Mouse (Mus musculus) heart, embryonic 11.5 days (tissue): ENCODE results near the gene Dapk2. TPM values are rescaled to one million over a fixed set of nuclear protein-coding genes. Genes with fewer than 3 reads are reported as not detected.

Experiments used
- ATAC-seq: fragments of 200-750 bp; cut with Nextera tagmentation; replicated peaks from 2 replicates; pipeline ENCODE4 v1.8.0; 2017; ENCODE audit warnings: moderate library complexity; ENCODE audit not compliant: insufficient number of reproducible peaks, low FRiP score, low TSS enrichment
- H3K27ac ChIP-seq: fragments of 300-500 bp; sonication (generic); 2 replicates; pipeline ENCODE4 v1.5.1; 2014; ENCODE audit warnings: mild to moderate bottlenecking, low read depth, low read length
- H3K27me3 ChIP-seq: fragments of 300-500 bp; sonication (generic); 2 replicates; pipeline ENCODE4 v1.6.1; 2014; ENCODE audit warnings: mild to moderate bottlenecking, low read length, mixed read lengths; ENCODE audit not compliant: control insufficient read depth, insufficient read depth
- H3K36me3 ChIP-seq: fragments of 300-500 bp; sonication (generic); 2 replicates; pipeline ENCODE4 v1.6.1; 2014; ENCODE audit warnings: mild to moderate bottlenecking, low read length, moderate library complexity, mixed read lengths; ENCODE audit not compliant: control insufficient read depth, insufficient read depth
- H3K4me1 ChIP-seq: fragments of 300-500 bp; sonication (generic); 2 replicates; pipeline ENCODE4 v1.6.1; 2014; ENCODE audit warnings: low read length; ENCODE audit not compliant: control insufficient read depth, insufficient read depth
- H3K4me2 ChIP-seq: fragments of 300-500 bp; sonication (generic); 2 replicates; pipeline ENCODE4 v1.6.1; 2014; ENCODE audit warnings: mild to moderate bottlenecking, moderate library complexity
- H3K4me3 ChIP-seq: fragments of 300-500 bp; sonication (generic); 2 replicates; pipeline ENCODE4 v1.5.1; 2014; ENCODE audit warnings: low read depth, low read length
- H3K9ac ChIP-seq: fragments of 300-500 bp; sonication (generic); 2 replicates; pipeline ENCODE4 v1.6.1; 2014; ENCODE audit warnings: mild to moderate bottlenecking, low read depth, low read length, moderate library complexity
- H3K9me3 ChIP-seq: fragments of 300-500 bp; sonication (generic); replicated peaks from 2 replicates; pipeline ENCODE4 v1.6.1; 2016; ENCODE audit warnings: low read length; ENCODE audit not compliant: control insufficient read depth
- WGBS: fragments of 180-500 bp; shearing (Covaris S2); extraction: QIAGEN DNeasy Blood & Tissue Kit; methylation state at CpG from one replicate; pipeline ENCODE4 v1.1.7; 2014; ENCODE audit not compliant: insufficient replicate concordance; 5-methylcytosine and 5-hydroxymethylcytosine counted together
- polyA plus RNA-seq: library from polyadenylated mRNA; unstranded; fragments of >200 nt; fragmentation: Nextera tagmentation; extraction: Ambion mirVana; gene quantifications from 2 replicates; pipeline ENCODE4 v1.2.1, GENCODE M21; 2014

Gene Dapk2
- polyA plus RNA-seq, 1 experiment from 2014 or later: 9.8 TPM

- H3K9me3 ChIP-seq: no peaks in the 10 kb centered on the region
- peaks cover 13% of the 10 kb centered on the region for H3K4me1 ChIP-seq
- ATAC-seq: no peak
- H3K27ac ChIP-seq: no peak overlapping the region
- no peaks in the 10 kb centered on the region for H3K36me3 ChIP-seq
- H3K4me2 ChIP-seq: no peak overlapping the region
- no peaks in the 10 kb centered on the region for H3K27me3 ChIP-seq
- H3K9ac ChIP-seq: no peak overlapping the region
- H3K4me3 ChIP-seq: no peak overlapping the region
- WGBS: 59% methylated on average over 10 of the region's 10 CpGs
Measured at GRCm38 (mm10) chr9:66218917-66219725, 61.1 kb downstream of the Dapk2 start.

- Histone ChIP-seq H3K9me3 (no peaks in the 10 kb centered on the region), H3K36me3 (no peaks in the 10 kb centered on the region), H3K4me2 (no peak overlapping the region), H3K27ac (no peak overlapping the region), H3K9ac (no peak overlapping the region), H3K27me3 (no peaks in the 10 kb centered on the region), H3K4me3 (no peak overlapping the region), H3K4me1 (0 out of 2 replicates have a peak, but pooled peaks cover 2% of the 10 kb centered on the region)
- 69% methylated on average over 2 of the region's 2 CpGs for WGBS
- ATAC-seq: no peak
Measured at GRCm38 (mm10) chr9:66223872-66224271, 65.8 kb downstream of the Dapk2 start.

DNA sequence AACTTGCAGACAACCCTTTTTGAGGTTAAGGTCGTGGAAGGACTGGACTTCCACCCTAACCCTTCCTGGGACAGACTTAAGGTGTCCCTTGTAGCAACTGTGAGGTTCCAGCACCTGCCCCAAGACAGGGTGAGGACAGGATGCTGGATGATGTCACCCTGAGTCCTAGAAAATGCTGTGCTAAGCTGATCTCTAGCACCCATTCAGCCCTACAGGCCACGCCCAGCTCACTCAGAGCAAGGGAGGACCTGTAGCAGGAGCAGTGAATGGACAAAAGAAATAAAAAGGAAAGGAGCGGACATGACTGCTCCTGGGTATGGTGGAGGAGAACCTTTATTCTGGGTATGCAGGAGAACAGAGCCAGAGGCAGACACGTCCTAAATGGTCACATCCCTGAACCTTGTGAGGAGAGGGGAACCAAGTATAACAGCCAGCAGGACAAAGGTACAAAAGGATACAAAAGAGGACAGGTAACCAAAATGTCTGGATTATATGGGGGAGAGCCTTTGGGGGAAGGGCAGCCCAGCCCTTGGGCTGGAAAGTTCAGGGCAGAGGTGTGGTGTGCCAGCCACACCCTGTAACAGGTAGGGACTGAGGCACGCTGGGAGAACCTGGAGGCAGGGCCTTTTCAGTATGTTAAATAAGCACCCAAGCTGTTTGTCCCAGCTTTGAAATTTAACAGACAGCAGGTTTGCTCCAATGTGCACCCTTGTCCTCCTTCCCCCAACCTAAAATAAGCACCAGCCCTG lies 67.9 kb downstream of the Dapk2 start:
- Histone ChIP-seq H3K27ac (no peak overlapping the region), H3K4me2 (no peak overlapping the region), H3K27me3 (no peaks in the 10 kb centered on the region), H3K9me3 (no peaks in the 10 kb centered on the region), H3K36me3 (no peaks in the 10 kb centered on the region), H3K9ac (no peak overlapping the region), H3K4me1 (no peaks in the 10 kb centered on the region), H3K4me3 (no peak overlapping the region)
- ATAC-seq: no peak
- 68% methylated on average over 5 of the region's 5 CpGs for WGBS

- Histone ChIP-seq H3K4me1 (no peaks in the 10 kb centered on the region), H3K27me3 (no peaks in the 10 kb centered on the region), H3K36me3 (no peaks in the 10 kb centered on the region), H3K9me3 (no peaks in the 10 kb centered on the region), H3K27ac (no peak overlapping the region), H3K4me2 (no peak overlapping the region), H3K9ac (no peak overlapping the region), H3K4me3 (no peak overlapping the region)
- ATAC-seq: no peak
- 64% methylated on average over 2 of the region's 2 CpGs for WGBS
Measured at GRCm38 (mm10) chr9:66228456-66229151, 70.6 kb downstream of the Dapk2 start.

DNA sequence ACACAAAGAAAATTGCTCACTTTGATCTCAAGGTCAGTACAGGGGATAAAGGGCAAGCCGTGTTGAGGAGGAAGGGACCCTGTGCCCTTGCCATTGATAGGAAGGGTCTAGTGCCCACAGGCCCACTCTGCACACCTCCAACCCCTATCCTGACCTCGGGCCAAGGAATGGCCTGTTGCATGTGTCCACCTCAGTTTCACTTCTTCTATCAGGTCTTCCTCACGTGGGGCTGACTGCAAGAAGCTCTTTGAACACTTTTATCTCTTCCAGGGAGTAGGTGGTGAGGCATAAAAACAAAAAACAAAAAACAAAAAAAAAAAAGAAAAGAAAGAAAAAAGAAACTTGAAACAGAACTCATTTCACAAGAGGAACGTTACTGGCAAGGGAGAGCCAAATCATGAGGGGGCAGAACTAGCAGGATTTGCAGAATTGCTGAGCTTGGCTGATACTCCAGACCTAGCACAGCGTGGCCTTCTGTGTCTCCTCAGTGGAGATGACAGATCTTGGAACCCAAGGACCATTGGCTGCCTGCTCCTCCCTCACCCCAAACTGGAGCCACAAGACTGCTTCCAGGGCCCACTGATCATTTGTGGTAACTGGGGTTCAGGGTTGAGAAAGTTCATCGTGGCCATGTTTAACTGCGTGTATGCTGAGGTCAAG lies 73.9 kb downstream of the Dapk2 start:
- ATAC-seq: no peak
- H3K27me3 ChIP-seq: no peaks in the 10 kb centered on the region
- no peaks in the 10 kb centered on the region for H3K4me1 ChIP-seq
- no peak overlapping the region for H3K9ac ChIP-seq
- no peak overlapping the region for H3K4me2 ChIP-seq
- H3K27ac ChIP-seq: no peak overlapping the region
- no peaks in the 10 kb centered on the region for H3K36me3 ChIP-seq
- H3K4me3 ChIP-seq: no peak overlapping the region
- 74% methylated on average over 7 of the region's 7 CpGs for WGBS
- H3K9me3 ChIP-seq: no peaks in the 10 kb centered on the region

DNA sequence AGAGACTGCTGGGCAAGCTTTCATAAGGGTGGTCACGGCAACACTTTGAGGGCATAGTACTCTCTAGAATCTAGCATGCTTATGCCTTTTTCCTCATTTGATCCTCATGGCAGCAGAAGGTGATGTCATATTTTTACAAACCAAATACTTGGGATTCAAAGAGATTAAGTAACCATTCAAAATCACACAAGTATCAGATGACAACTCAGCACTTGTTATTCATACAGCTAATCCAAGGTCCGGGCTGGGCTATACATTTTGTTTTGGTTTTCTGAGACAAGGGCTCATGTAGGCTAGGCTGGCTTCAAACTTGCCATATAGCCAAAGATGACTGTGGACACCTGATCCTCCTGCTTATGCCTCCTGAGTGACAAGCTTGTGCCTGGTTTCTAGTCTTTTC lies 78.6 kb downstream of the Dapk2 start:
- Histone ChIP-seq H3K36me3 (no peaks in the 10 kb centered on the region), H3K4me2 (no peak overlapping the region), H3K9ac (no peak overlapping the region), H3K4me3 (no peak overlapping the region), H3K27me3 (no peaks in the 10 kb centered on the region), H3K9me3 (no peaks in the 10 kb centered on the region), H3K27ac (no peak overlapping the region), H3K4me1 (peaks cover 8% of the 10 kb centered on the region; the same call in 1 of the 2 replicates)
- 73% methylated on average over 2 of the region's 2 CpGs for WGBS
- ATAC-seq: no peak

DNA sequence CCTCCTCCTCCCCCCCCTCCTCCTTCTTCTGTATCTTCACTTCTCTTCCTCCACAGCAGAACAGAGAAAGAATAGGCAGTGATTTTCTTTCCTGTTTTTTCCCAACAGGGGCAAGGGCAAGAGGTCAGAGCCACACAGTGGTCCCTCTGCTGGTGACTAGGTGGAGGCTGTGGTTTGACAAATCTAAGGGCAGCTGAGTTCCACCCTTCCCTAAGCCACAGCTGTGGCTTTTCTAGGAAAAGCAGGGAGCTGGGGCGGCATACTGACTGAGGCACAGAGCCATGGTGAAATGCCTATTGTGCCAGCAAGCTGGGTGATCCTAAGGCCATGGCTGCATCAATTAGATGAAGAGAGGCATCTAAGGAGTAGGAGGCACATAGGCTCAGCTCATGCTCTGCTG lies 79.7 kb downstream of the Dapk2 start:
- ATAC-seq: no peak
- Histone ChIP-seq H3K4me2 (no peak overlapping the region), H3K9ac (no peak overlapping the region), H3K27ac (no peak overlapping the region), H3K27me3 (no peaks in the 10 kb centered on the region), H3K9me3 (no peaks in the 10 kb centered on the region), H3K4me1 (peaks cover 16% of the 10 kb centered on the region), H3K4me3 (no peak overlapping the region), H3K36me3 (no peaks in the 10 kb centered on the region)
- 68% methylated on average over 1 of the region's 1 CpGs for WGBS

GRCm38 (mm10) chr9:66239173-66239572 lies 81.2 kb downstream of the Dapk2 start:
- 45% methylated on average over 7 of the region's 7 CpGs for WGBS
- H3K27me3 ChIP-seq: no peaks in the 10 kb centered on the region
- H3K4me2 ChIP-seq: no peak overlapping the region
- peaks cover 19% of the 10 kb centered on the region for H3K4me1 ChIP-seq
- H3K36me3 ChIP-seq: no peaks in the 10 kb centered on the region
- H3K9me3 ChIP-seq: no peaks in the 10 kb centered on the region
- no peak overlapping the region for H3K27ac ChIP-seq
- no peak overlapping the region for H3K9ac ChIP-seq
- no peak for ATAC-seq
- H3K4me3 ChIP-seq: no peak overlapping the region
